Mouse (Mus musculus): Measurements from ENCODE around the gene Izumo4. TPM values are rescaled to one million over a fixed set of nuclear protein-coding genes. Genes with fewer than 3 reads are reported as not detected.

The Izumo4 gene
- total RNA-seq (2021): 10 to 100 TPM; 46.4 to 61.7 TPM

DNA sequence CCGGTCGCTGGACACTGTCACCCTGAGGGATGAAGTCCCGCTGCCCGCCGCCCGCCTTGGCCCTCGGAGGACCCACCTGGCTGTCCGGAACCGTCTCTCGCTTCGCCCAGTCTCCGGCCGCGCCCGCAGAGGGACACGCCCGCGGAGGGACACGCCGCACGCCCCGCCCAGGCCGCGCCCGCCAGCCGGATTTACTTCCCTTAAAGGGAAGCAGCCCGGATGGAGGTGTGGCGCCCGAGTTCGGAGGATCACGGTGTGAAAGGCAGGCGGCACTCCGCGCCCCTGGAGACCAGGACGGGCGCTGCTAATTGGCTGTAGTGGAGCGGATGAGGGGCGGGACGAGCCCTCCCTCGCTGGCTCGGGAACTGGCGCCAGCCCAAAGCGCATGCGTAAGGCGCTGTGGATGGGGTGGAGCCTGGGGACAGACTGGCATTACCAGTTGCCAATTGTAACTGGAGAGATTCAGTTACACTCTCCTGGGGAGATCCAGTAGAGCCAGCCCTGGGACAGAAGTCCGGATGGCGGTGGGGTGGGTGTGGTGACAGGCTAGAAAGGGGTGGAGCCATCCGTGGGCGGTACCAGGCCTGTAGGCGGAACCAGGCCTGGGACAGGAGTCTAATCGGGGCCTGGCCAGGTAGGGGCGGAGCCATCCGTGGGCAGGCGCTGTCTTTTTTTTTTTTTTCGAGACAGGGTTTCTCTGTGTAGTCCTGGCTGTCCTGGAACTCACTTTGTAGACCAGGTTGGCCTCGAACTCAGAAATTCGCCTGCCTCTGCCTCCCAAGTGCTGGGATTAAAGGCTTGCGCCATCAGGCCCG, at the start of gene Izumo4, which contains the start of gene Mob3a:
Gene Izumo4, plus strand, starts transcription at position 464 of the 815 bp plus-strand sequence.
Gene Mob3a, minus strand, starts transcription at position 257 of the 815 bp plus-strand sequence.
- DNase-seq (ENCODE audit: extremely low spot score in 1 of 2, low spot score in 1 of 2): peak; percentile 89 to 96

DNA sequence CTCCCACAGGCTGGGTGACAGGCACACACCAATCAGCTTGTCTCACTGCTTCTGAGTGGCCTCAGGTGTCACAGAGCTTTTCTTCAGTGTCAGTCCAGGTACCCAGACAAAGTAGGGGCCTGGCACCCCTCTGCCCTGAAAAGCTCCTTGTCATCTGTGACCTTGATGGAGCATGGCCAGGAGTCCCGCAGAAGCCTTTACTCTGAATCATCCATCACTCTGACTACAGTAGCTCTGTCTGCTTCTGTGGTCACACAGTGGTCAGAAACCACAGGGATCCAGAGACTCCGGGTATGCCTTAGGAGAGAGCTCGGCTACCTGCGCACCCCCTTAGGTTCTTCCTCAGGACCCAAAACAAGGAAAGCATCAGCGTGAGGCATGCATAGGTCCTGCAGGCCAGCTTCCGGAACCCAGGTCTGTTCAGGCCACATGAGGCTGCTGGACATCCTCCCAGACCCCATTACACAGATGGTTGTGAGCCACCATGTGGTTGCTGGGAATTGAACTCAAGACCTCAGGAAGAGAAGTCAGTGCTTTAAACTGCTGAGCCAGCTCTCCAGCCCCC, 48.7 kb upstream of the Izumo4 start:
- no peak for DNase-seq (ENCODE audit: extremely low spot score in 1 of 2, low spot score in 1 of 2)

DNA sequence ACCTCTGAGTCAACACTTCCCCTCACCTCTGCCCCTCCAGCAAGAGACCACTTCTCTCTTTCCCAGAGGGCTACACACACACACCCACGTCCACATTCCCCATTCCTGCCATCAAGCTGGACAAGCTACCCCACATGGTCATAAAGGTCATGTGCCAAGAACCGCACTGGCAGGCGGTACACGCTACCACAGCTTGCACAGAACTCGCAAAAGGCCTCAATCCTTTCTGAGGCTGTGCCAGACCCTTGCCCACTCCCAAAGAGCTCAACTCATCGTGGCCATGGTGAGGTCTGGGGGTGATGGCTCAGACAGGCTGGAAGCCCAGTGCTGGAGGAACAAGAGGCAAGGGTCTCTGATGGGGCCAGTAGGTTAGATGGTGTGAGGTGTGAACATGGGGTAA, 47.1 kb upstream of the Izumo4 start:
- no peak for DNase-seq (ENCODE audit: extremely low spot score in 1 of 2, low spot score in 1 of 2)

DNA sequence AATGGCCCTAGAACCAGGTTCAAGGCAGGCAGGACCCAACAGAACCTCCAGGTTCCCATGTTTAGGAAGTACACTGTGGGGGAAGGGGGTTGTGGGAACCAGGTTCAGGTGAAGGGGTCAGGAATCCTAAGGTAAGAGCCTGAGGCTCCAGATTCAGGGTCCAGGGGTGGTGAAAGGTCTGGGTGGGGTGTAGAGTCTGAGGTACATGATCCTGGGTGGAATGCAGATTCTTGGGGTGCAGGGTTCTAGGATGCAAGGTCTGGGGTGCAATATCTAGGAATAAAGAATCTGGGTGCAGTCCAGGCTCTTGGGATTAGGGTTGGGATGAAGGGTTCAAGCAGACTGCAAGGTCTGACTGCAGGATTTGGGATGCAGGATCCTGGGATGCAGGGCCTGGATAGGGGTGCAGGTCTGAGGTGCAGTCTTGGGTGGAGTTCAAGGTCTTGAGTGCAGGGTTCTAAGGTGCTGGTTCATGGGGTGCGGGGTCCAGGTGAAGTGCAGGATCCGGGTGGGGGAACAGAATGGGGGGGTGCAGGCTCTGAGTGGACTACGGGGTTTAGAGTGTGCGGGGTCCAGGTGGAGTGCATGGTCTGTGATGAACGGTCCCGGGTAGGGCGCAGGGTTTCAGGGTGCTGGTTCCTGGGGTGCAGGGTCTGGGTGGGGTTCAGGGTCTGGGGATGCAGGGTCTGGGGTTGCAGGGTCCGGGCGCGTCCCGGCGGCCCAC, 46.4 kb upstream of the Izumo4 start:
- DNase-seq (ENCODE audit: extremely low spot score in 1 of 2, low spot score in 1 of 2): no peak

DNA sequence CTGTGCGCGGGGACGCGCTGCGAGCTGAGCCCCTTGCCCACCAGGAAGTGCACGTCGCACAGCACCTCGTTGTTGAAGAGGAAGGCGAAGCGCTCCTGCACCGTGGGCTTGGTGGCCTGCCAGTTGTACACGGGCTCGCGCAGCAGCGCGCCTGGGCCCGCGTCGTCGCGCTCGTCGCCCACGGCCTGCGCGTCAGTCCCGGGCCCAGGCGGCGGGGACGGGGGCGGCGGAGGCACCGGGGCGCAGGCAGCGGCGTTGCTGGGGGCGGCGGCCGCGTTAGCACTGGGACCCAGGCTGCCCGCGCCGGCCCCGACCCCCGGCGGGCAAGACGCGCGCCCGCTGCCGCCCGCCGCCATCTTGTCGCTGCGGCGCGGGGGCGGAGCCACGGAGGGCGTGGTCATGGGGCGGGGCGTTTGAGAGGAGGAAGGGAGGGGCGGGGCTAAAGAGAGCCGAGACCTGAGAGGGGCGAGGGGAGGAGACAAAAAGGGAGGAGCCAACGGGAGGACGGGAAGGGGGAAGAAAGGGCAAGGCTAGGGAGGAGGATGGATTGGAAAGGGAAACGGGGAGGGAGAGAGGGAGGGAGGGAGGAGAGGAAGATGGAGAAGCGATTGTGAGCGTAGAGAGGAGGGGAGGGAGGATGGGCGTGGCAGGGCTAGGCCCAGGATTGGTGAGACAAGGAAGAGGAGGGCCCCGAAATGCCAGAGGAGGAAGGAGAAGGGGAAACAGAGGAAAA, 45.7 kb upstream of the Izumo4 start:
- peak; percentile 82 to 91 for DNase-seq (ENCODE audit: extremely low spot score in 1 of 2, low spot score in 1 of 2)

DNA sequence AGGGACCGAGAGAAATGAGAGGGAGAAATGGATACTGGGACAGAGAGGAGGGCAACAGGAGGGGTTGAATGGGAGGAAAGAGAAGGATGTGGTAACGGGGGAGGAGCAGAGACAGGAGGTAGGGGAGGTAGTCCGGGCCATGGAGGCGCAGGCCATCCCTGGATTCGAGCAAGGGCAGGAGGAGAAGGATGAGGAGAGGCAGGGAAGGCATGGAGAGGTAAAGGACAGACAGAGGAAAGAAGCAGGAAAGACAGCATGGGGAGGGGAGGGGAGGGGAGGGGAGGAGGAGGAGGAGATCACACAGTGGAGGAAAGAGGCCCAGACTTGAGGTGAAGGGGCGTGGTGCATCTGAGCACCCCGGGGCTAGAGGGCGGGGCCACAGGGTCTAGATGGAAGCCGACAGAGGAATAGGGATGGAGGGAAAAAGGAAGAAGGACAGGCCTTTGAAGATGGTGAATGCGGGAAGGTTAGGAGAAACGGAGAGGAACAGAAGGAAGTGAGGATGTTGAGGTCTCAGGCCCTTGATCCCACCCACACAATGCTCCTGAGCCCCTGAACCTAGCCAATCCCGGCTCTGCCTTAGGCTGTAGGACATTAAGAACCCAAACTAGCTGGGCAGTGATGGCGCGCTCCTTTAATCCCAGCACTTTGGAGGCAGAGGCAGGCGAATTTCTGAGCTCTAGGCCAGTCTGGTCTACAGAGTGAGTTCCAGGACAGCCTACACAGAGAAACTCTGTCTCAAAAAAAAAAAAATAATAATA, 44.9 kb upstream of the Izumo4 start, which contains the start of gene Btbd2:
Gene Btbd2, minus strand, starts transcription at position 209 of the 761 bp plus-strand sequence.
- no peak for DNase-seq (ENCODE audit: extremely low spot score in 1 of 2, low spot score in 1 of 2)

DNA sequence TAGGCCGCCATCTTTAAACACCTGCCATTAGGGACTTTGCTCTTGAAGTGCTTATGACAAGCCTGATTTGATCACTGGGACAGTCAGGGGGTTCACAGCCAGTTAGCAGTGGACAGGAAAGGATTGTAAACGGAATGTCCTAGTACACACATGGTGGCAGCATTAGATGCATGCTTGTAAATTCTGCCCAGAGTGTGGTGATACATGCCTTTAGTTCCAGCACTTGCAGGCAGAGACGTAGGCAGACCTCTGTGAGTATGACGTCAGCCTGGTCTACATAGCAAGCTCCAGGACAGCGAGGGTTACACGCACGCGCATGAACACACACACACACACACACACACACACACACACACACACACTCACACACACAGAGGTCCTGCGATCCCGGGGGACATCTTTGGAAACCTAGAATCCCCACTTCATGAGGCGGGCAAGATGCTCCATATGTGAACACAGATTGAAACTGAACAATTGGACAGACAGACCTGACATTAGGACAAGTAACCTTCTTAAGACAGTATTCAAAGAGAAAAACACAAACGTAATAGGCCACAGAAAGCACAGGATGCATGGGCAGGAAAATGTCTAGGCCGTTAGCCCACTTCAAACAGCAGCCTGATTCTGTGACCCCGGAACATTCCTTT, 43.7 kb upstream of the Izumo4 start:
- DNase-seq (ENCODE audit: extremely low spot score in 1 of 2, low spot score in 1 of 2): no peak

DNA sequence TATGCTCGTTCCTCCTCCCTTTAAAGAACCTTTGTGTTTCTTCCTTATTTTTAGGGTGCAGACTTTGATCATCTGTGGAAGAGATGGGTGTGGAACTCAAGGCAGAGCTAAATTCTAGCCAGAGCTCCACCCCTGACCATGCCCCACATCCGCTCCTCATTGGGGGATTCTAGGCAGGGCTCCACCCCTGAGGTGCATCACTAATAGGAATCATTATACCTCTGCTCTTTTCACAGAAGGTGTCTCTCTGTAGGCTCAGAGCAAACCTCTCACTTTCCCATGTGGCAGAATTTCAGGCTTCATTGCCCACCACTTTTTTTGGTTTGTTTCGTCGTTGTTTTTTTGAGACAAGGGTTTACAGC, 43.2 kb upstream of the Izumo4 start:
- no peak for DNase-seq (ENCODE audit: extremely low spot score in 1 of 2, low spot score in 1 of 2)

DNA sequence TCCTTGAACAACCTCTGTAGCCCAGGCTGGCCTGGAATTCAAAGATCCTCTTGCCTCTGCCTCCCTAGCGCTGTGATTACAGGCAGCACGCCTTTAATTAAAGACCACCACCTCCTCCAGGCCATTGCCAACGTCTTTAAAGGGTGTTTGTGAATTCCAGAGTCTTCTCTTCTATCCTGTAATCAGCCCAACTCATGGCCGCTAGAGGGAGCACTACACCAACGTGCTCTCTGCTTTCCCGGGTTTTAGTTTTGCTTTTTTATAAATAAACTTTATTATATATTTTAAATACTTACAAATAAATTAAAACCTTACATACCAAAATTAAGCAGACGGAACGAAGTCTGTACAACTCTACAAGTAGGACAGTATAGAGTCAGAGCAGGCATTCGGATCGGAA, 42.8 kb upstream of the Izumo4 start:
- DNase-seq (ENCODE audit: extremely low spot score in 1 of 2, low spot score in 1 of 2): peak; percentile 69 to 92

DNA sequence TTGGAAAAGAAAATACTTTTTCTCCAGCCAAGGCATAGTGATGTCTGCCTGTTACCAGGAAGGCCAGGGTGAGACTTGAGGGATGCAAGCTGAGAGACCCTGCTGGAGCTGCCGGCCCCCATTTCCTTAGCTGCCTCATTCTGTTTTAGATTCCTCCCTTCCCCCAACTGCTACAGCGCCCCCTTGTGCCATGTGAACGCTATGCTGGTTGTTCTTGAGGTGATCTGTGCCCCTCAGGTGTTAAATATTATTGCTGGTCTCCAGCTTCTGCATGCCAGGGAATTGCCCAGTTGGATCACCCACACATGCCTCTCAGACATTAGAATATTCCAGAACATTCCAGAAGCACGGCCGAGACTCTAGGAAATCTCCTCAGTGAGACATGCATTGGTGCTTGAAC, 40.8 kb upstream of the Izumo4 start:
- peak in 1 of 2 experiments; percentile 52 for DNase-seq (ENCODE audit: extremely low spot score in 1 of 2, low spot score in 1 of 2)

DNA sequence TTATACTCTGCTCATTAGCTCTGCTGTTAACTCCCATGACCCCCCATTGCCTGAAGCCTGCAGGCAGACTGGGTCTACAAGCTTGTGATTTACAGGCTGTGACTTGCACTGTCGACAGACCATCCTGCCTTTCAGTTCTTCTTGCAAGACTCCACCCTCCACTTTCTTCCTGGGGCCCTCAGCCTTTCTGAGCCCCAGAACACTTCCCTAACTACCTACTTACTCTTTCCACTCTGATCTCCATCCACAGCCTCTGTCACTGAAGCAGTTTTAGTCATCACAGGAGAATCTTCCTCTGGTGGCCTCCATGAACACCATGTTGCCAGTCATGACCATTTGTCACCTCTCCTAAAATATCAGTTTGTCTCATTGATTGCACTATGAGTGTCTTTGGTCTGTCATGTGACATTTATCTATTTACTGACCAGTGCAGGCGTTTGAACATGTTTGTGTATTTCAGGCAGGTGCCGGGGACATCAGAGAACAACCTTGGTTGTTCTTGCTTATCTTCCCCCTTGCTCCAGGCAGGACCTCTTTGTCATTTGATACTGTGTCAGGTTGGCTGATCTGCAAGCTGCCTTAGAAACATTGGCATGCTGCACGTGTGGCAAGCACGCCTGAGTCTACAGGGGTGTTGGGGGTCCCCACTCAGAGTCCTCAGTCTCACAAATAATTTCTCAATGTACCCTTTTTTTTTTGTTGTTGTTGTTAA, 38.3 kb upstream of the Izumo4 start:
- no peak for DNase-seq (ENCODE audit: extremely low spot score in 1 of 2, low spot score in 1 of 2)

DNA sequence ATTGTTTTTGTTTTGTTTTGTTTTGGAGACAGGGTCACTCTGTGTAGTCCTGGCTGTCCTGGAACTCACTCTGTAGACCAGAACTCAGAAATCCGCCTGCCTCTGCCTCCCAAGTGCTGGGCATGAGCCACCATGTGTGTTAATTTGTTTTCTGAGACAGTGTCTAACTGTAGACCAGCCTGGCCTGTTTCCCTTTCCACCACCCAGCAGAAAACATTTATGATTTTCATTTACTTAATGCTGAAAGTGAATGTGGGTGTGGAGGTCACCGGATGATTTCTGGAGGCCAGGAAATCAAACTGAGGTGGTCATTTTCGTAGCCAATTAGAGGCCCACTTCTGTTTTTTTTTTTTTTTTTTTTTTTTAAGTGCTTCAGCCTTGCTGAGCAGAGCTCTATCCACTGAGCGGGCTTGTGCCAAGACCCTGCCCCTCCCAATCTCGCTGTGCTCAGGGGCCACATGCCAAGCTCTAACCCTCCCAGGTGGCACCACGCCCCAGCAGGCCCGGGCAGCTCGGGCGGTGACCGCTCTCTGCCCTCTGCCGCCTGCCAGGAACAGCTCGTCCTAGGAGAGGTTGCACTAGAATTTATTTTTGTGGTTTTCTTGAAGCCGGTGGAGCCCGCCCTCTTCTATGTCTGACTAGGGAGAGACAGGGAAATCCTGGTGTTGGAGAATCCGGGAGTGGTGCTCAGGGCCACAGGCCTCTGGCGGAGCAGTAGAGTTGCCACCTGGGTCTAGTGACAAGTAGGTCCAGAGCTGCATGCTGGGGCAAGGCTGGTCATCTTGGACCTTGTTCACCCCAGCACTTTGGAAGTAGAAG, 37.6 kb upstream of the Izumo4 start:
- peak in 1 of 2 experiments; percentile 29 for DNase-seq (ENCODE audit: extremely low spot score in 1 of 2, low spot score in 1 of 2)

DNA sequence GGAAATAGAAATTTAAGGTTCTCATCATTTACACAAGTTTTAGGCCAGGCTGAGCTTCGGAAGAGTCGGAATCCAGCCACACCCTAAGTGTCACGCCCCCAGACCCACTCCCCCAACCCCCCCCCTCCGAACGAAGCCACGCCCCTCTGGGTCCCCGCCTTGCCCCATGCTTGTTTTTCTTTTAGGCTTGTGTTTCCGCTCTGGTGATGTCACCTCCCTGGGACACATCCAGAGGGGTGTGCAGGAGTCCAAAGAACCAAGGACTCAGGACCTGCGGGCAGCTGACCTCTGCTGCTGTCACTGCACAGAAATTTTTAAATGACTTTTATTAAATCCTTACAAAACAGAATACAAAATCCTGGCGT, 37.0 kb upstream of the Izumo4 start:
- no peak for DNase-seq (ENCODE audit: extremely low spot score in 1 of 2, low spot score in 1 of 2)

DNA sequence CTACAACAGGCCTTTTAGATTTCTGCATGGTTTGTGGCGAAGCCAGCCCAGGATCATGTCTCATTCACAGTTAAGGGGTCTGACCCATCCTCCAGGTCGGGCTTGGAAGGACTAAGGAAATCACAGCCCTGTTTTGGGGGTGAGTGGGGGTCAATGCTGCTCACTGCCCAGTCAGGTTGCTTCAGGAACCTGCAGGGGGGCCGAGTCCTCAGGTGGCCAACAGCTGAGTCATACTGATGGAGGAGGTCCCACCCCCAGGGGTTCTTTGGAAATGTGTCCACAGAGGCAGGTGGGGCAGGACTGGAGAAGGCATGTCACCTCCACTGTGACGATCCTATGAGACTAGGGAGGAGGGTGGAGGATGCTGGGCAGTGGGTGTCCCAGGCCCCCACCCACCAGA, 36.5 kb upstream of the Izumo4 start:
- no peak for DNase-seq (ENCODE audit: extremely low spot score in 1 of 2, low spot score in 1 of 2)

DNA sequence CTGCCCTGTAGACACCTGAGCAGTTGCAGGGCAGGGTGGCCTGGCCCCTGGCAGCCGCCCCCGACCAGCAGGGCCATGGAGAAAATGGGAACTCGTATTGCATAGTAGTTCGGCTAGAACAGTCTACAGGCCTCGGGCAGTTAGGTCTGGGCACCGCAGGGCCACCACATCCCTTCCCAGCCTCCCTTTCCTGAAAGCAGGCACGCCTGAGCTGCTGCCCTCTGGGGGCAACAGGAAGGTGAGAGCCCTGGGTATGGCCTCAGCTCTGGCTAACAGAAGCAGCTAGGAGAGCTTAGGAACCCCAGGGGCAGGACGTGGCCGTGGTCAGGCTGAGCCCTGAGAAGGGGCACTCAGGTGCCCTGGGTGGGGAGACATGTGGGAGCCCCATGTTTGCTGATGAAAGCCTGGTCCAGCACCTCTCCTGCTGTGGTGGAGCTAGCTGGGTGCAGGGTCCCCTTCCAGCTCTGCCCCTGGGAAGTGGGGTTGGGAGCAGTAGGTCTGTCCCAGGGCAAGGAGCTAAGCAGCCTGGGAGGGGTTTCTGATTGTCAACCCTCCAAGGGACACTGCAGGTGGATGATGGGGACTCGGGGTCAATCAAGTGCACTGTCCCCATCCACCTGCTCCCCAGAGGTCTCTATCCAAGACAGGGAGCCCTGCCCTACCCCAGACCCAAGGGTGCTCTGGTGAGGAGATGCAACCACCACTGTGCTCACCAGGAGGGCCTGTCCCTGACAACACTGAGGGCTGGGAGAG, 35.8 kb upstream of the Izumo4 start:
- DNase-seq (ENCODE audit: extremely low spot score in 1 of 2, low spot score in 1 of 2): no peak

DNA sequence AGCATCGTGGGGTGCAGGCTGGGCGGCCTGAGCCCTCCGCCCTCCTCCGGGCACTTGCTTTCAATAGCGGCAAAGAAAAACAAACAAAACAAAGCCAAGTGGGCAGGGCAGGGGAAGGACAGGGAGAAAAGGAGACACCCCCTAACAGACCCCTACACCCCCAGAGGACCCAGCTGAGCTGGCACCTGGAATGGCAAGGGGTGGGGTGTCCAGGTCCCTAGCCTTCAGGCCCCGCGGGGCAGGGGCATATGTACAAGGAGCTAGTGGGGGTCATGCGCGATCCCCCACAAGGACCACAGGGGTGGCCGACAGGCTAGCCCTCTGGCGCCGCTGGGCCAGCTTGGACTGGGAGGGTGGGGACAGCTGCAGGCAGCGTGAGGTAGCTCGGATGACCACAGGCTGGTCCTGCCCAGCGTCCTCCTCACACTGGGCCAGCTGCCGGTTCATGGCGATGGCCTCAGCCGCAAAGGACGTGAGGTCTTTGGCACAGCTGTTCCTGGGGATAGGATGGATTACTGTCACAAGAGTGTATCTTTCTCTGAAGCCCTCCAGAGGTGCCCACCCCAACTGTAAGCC, 35.1 kb upstream of the Izumo4 start:
- DNase-seq (ENCODE audit: extremely low spot score in 1 of 2, low spot score in 1 of 2): no peak

DNA sequence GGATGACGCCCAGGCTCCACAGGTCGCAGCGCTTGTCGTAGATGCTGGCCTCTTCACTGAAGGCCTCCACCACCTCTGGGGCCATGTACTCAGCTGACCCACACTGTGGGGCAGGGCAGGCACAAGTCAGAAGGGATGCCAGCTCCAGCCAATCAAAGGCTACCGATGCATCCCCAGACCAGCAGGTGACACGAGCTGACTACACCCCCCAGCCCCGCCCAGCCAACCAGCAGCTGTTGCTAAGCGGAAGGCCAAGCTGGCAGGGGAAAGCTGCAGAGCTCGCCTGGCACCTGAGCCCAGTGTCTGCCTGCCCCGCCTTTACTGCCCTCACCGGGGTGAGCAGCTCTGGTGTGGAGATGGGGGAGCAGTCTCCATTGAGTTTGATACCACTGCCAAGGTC, 33.4 kb upstream of the Izumo4 start:
- no peak for DNase-seq (ENCODE audit: extremely low spot score in 1 of 2, low spot score in 1 of 2)

Data from layer of hippocampus, postnatal 25 days (tissue).